Mouse (Mus musculus) granulocyte monocyte progenitor cell, adult 5-6 weeks (primary cell): ENCODE results near the gene Asnsd1. TPM values are rescaled to one million over a fixed set of nuclear protein-coding genes. Genes with fewer than 3 reads are reported as not detected.
A peak's percentile ranks its signal among the peaks of the same experiment; 100 is the strongest.
"Not testable (repeated sequence)": the region's sequence is repeated elsewhere in the genome, so short reads cannot be mapped to it uniquely, and the experiment has no call there.

ENCODE experiments used
- ATAC-seq: replicated peaks from 2 replicates; pipeline ENCODE4 v1.8.0; 2016; ENCODE audit warnings: mild to moderate bottlenecking, moderate TSS enrichment, inconsistent platforms; ENCODE audit not compliant: poor library complexity, severe bottlenecking
- total RNA-seq, 2 experiments: library from RNA; stranded (forward) in 1 of 2; stranded (reverse) in 1 of 2; fragments of 200-712, 200-1000 nt in 1 of 2; fragments of >200 nt in 1 of 2; fragmentation: Nextera tagmentation in 1 of 2; gene quantifications; 2 replicates each; pipeline ENCODE4 v1.2.3; 2014 to 2017

Gene Asnsd1
- total RNA-seq (2014; fragmentation: Nextera tagmentation) = 80.1 and 87.9 TPM in 2 replicates
- 105 and 112 TPM in 2 replicates for total RNA-seq (2017)

GRCm38 (mm10) chr1:53352327-53353261 lies at the start of gene Asnsd1, which contains the start of the genes Asdurf and Gm28551:
Gene Asnsd1 (minus strand): TSS chr1:53352752.
Gene Asdurf (minus strand): TSS chr1:53352619.
Gene Gm28551 (minus strand): TSS chr1:53352667.
- ATAC-seq = peak; percentile 99

- not testable (repeated sequence) for ATAC-seq
These were observed 41.6 kb upstream of the Asnsd1 start for GRCm38 (mm10) chr1:53393936-53394760.

DNA sequence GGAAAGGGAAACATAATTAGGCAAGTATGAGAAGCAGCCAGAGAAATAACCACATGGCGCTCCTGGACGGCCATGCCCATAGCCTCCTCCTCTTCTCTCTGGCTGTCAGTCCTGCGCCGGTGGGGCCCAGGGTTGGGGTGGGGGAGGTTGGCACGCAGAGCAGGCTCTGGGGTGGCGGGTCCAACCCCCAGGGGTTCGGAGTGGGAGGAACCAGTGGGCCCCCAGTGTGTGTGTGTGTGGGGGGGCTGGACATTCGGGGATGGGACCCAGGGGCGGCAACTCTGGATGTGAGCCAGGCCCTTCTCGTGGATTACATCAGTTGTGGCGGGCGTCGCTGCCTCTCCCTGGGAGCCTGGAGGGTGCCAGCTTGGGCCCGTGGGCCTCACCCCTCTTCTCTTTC lies 36.2 kb upstream of the Asnsd1 start:
- ATAC-seq = no peak

DNA sequence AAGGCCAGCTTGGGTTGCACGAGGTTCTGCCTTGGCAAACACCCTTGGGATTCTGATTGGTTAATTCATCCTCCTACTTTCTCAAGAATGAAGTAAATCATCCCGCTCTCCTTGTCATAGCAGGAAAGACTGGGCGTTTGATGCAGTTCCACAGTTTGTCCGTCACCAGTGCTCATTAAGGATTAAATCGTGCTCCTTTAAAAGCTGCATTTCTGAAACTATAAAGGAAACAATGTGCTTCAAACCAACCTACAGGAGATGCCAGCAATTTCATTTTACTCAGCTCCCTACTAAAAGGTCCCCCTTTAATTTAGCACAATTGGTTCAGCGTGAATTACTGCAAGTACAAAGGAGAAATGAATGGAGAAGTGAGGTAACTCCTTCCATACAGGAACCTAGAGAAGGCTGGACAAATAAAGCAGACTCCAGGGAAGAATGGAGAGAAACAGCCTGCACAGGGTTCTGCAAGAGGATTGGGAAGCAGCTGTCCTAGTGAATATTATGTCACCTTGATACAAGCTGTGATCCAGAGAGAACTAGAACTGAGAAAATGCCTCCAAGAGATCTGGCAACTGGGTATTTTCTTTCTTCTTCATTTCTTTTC lies 31.6 kb upstream of the Asnsd1 start:
- ATAC-seq = no peak

DNA sequence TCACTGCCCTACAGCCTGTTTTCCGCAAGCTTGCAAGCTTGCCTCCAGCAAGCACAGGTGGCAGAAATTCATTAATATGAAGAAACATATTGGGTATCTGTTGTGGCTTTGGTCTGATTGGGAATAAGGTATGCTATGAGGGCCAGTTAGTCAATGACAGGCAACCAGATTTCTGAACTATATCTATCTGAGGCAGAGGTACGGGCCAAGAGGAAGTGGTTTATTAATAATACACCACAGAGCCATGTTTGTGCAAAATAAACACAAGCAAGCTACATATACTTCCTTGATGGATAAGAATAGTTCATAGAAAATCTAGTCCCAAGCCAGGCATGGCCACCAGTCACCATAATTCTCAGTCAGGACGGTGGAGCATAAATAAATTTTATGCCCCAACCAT lies 25.2 kb upstream of the Asnsd1 start:
- ATAC-seq = no peak

- ATAC-seq = not testable (repeated sequence)
These were observed 23.4 kb upstream of the Asnsd1 start for GRCm38 (mm10) chr1:53375965-53376364.

DNA sequence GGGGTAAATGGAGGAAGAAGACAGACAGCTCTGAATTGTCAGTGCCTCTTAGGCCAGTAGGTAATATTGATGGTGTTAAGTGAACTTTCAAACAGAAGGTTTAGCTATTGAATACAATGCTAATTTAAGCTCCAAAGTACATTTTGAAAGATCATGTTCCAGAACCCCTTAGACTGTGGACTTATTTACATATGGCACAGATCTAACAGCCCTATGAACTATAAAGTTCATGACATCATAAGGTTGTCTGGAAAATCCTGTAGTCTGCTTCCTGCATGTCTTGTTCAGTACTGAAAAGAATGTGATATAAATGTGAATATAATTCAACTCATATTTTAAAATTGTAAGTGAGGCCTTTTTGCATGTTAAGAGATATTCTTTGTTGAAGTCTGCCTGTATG lies 6.4 kb upstream of the Asnsd1 start:
- no peak for ATAC-seq

DNA sequence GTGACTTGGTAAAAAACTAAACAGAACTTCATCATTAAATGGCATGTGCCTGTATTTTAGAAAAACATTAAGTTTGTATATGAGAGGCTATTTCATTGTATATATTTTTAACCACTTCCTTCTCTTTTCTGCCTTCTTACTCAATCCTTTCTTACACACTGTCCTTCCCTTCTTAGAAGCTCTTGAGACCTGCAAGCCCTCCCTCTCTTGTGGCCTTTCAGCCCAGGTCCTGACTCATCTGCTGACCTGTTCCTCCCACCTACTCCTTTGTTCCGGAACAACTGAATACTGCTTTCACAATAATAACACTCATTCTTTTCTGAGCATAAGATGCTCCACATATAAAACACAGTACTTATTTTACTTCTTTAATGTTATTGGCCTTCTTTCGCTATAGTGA lies 11.5 kb downstream of the Asnsd1 start:
- ATAC-seq = peak; percentile 100

DNA sequence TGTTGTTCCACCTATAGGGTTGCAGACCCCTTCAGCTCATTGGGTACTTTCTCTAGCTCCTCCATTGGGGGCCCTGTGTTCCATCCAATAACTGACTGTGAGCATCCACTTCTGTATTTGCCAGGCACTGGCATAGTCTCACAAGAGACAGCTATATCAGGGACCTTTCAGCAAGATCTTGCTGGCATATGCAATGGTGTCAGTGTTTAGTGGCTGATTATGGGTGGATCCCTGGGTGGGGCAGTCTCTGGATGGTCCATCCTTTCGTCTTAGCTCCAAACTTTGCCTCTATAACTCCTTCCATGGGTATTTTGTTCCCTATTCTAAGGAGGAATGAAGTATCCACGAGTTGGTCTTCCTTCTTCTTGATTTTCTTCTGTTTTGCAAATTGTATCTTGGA lies 15.1 kb downstream of the Asnsd1 start:
- not testable (repeated sequence) for ATAC-seq

DNA sequence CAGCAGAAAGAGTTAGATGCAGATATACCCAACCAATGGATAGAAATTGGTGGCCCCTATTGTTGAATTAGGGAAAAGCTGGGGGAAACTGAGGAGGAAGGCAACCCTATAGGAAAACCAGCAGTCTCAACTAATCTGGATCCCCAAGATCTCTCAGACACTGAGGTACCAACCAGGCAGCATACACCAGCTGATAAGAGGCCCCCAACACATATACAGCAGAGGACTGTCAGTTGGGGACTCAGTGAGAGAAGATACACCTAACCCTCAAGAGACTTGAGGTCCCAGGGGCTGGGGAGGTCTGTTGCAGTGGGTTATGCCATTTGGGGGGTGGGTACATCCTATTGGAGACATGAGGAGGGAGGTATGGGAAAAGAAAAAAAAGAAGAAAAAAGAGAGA lies 17.1 kb downstream of the Asnsd1 start:
- no peak for ATAC-seq

- not testable (repeated sequence) for ATAC-seq
These were observed 19.0 kb downstream of the Asnsd1 start for GRCm38 (mm10) chr1:53333527-53333926.

- no peak for ATAC-seq
These were observed 27.6 kb downstream of the Asnsd1 start for GRCm38 (mm10) chr1:53324827-53325494.

- no peak for ATAC-seq
These were observed 28.3 kb downstream of the Asnsd1 start for GRCm38 (mm10) chr1:53324277-53324676.

DNA sequence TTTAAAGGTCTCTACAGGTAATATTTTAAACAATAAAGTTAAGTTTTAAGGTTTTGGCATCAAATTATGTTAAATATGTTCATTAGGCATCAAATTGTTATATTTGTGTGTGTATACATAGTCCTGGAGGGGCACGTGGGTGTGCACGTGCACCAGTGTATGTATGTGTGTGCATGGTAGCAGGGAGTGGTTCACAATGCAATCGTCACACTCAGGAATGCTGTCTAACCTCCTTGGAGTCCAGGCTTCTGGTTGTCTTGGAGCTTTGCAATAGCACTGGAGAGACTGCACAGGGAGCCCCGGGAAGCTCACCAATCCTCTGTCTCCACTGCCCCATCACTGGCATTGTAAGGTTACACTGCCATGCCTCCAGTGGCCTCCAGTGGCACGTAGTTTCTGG lies 29.3 kb downstream of the Asnsd1 start:
- no peak for ATAC-seq

DNA sequence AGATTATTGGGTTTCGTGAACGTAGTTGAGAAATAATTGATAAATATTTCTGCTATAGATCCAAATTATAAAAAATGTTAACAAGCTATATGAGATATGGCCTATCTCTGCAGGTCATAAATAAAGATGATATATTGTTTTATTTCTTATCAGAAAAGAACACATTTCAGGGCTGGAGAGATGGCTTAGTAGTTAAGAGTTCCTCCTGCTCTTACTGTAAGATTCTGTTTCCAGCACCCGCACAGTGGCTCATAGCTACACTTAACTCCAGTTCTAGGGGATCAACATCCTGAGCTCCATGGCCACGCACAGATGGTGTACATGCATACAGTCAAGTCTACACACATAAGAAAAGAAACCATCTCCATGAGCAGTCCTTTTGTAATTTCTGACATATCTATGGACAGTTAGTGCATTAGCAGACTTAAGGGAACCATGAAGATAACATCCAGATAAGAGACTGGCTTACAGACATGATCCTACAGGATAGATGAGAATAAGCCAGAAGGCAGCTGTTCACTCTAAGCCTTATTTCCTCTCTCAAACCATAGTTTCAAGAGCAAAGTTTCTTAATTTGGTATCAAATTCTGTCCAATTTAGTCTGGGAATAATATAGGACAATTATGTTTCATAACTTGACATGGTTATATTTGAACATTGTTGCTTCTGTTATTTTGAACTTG lies 30.7 kb downstream of the Asnsd1 start:
- no peak for ATAC-seq

DNA sequence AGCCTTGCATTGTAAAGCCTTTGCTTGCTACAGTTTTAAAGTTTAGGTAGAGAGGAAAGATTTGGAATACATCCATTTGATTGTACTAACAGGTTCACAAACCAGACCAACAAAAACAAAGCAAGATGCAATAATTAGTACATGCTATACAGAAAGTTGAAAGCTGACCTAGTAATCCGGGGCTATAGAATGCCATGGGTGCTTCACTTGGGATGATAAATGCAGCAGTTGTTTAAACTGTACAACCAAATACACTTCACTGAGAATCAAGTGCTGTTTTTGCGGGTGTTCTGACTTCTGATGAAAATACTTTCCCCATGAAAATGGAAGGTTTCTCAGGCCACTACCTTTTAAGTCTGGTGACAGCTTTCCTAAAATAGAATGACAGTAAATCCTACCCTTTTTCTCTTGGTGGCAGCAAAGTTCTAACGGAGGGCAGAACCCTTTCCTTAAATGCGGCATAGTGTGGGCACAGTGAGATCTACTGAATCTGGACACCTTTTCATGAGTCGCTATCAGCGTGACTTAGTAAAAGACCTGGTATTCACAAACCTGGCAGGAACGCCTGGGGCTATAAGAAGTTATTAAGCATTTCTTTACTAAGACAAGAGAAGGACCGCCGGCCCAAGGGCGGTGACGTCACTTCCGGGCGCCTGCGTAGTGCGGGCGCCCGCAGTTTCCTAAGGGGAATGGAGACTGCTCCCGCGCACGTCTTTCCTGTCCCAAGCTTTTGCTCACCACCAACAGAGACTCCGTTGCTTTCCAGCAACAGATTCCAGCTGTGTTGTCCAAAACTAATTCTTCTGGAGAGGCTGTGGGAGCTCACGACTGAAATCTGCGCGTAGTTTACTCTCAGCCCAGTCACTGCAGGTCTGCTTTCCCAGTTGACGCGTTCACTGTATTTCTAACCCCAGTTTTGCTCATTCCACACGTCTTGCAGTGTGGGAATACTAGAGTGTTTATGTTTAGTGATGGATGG lies 39.3 kb downstream of the Asnsd1 start, which contains the start of gene Osgepl1:
TSS of gene Osgepl1 (plus strand) at position 636 of the 979 bp plus-strand sequence.
- peak; percentile 97 for ATAC-seq

GRCm38 (mm10) chr1:53300506-53300905 lies 52.0 kb downstream of the Asnsd1 start:
- no peak for ATAC-seq
